Mouse (Mus musculus): ENCODE measurements around the gene Calm4.

DNA sequence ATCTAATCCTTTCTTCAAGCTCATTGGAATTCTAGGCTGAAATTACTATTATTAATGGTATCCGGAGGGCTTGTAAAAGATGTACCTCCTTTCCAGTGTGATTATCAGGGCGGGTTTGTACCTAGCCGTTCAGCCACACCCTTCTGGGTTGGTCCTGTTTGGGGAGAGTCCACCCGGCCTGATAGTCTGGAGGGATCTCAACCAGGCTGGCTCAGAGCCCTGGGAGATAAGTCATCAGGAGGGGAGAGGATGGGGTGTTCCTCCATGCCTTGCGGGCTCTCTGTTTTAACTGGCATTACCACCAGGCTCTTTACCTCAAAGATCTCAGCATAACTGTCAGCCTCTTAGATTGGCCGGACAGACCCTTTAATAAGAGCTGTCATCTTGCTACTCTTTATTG, 29.6 kb downstream of the Calm4 start:
- TF ChIP-seq CTCF (IDR thresholded peaks at IDR 0.05; ENCODE audit: low read depth) (no peak), EP300 (IDR thresholded peaks at IDR 0.05; ENCODE audit: low read depth) (peak; percentile 70; the same call in 1 of the 2 replicates)
